Mouse (Mus musculus): ENCODE data around the gene 3110021N24Rik. TPM values are rescaled to one million over a fixed set of nuclear protein-coding genes. Genes with fewer than 3 reads are reported as not detected.
A peak's percentile ranks its signal among the peaks of the same experiment; 100 is the strongest.

Gene 3110021N24Rik
- polyA plus RNA-seq, 1 experiment, result 0.48 TPM

- TF ChIP-seq POLR2A (IDR thresholded peaks at IDR 0.05; ENCODE audit: extremely low read depth, insufficient read depth, low read length) (no peak), CTCF (IDR thresholded peaks at IDR 0.05; ENCODE audit: extremely low read depth, insufficient read depth, low read length) (no peak)
These were observed 12.1 kb downstream of the 3110021N24Rik start for GRCm38 (mm10) chr4:108731582-108731981.

GRCm38 (mm10) chr4:108746160-108746873, 26.9 kb downstream of the 3110021N24Rik start:
- Histone ChIP-seq H3K27ac (ENCODE audit: insufficient read depth, low read length) (no peak overlapping the region), H3K4me1 (ENCODE audit: control insufficient read depth, insufficient read depth, low read length) (no peaks in the 10 kb centered on the region), H3K4me3 (ENCODE audit: insufficient read depth, low read length) (no peak overlapping the region)
- TF ChIP-seq CTCF (IDR thresholded peaks at IDR 0.05; ENCODE audit: extremely low read depth, insufficient read depth, low read length) (no peak), POLR2A (IDR thresholded peaks at IDR 0.05; ENCODE audit: extremely low read depth, insufficient read depth, low read length) (no peak)

More at GRCm38 (mm10) chr4:108731582-108731981, 12.1 kb downstream of the 3110021N24Rik start:
- no peak overlapping the region for H3K4me3 ChIP-seq (ENCODE audit: insufficient read depth, low read length)
- no peaks in the 10 kb centered on the region for H3K4me1 ChIP-seq (ENCODE audit: control insufficient read depth, insufficient read depth, low read length)
- no peak overlapping the region for H3K27ac ChIP-seq (ENCODE audit: insufficient read depth, low read length)

GRCm38 (mm10) chr4:108759583-108759982, 40.1 kb downstream of the 3110021N24Rik start:
- Histone ChIP-seq H3K4me1 (ENCODE audit: control insufficient read depth, insufficient read depth, low read length) (no peaks in the 10 kb centered on the region), H3K27ac (ENCODE audit: insufficient read depth, low read length) (no peak overlapping the region), H3K4me3 (ENCODE audit: insufficient read depth, low read length) (no peak overlapping the region)
- TF ChIP-seq CTCF (IDR thresholded peaks at IDR 0.05; ENCODE audit: extremely low read depth, insufficient read depth, low read length) (no peak), POLR2A (IDR thresholded peaks at IDR 0.05; ENCODE audit: extremely low read depth, insufficient read depth, low read length) (no peak)

DNA sequence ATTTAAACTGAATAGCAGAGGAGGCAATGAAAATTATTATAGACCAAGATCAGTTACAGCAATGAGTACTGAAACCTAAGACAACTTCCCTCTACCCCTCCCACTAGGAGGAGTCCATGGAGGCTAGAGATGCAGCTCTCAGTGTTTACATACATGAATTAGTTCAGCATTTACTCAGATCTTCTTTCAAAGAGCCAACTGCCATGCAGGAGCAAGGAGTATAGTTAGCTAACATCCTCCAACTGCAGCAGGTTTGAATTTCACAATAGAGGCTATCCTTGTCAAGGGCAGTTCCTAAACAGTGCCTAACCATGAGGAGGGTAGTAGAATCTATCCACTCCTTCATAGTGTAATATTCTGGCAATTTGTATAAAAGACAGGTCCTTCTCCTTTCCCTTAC, 49.1 kb downstream of the 3110021N24Rik start:
- H3K4me3 ChIP-seq (ENCODE audit: insufficient read depth, low read length), result no peak overlapping the region
- no peak for TF ChIP-seq CTCF (IDR thresholded peaks at IDR 0.05; ENCODE audit: extremely low read depth, insufficient read depth, low read length)
- no peak for TF ChIP-seq POLR2A (IDR thresholded peaks at IDR 0.05; ENCODE audit: extremely low read depth, insufficient read depth, low read length)
- no peaks in the 10 kb centered on the region for H3K4me1 ChIP-seq (ENCODE audit: control insufficient read depth, insufficient read depth, low read length)
- H3K27ac ChIP-seq (ENCODE audit: insufficient read depth, low read length), result no peak overlapping the region

DNA sequence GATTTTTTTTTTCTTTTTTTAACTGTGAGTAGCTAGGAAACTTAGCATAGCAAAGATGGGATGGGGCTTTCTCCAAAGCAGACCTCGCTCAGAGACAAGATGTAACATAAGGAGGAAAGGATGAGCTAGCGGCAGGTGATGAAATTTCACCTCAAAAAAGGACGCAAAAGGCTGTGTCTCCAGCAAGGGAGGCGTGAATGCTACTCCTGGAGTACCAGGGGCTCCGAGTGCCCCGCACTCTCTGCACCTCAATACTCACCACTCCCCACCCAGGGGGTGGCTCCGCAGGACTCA, 60.3 kb downstream of the 3110021N24Rik start:
- H3K27ac ChIP-seq (ENCODE audit: insufficient read depth, low read length), result peak overlapping the region; percentile 100
- TF ChIP-seq CTCF (IDR thresholded peaks at IDR 0.05; ENCODE audit: extremely low read depth, insufficient read depth, low read length), result no peak
- peak; percentile 14; the same call in 1 of the 2 replicates for TF ChIP-seq POLR2A (IDR thresholded peaks at IDR 0.05; ENCODE audit: extremely low read depth, insufficient read depth, low read length)
- H3K4me1 ChIP-seq (ENCODE audit: control insufficient read depth, insufficient read depth, low read length), result peaks cover 4% of the 10 kb centered on the region
- H3K4me3 ChIP-seq (ENCODE audit: insufficient read depth, low read length), result peak overlapping the region; percentile 84

DNA sequence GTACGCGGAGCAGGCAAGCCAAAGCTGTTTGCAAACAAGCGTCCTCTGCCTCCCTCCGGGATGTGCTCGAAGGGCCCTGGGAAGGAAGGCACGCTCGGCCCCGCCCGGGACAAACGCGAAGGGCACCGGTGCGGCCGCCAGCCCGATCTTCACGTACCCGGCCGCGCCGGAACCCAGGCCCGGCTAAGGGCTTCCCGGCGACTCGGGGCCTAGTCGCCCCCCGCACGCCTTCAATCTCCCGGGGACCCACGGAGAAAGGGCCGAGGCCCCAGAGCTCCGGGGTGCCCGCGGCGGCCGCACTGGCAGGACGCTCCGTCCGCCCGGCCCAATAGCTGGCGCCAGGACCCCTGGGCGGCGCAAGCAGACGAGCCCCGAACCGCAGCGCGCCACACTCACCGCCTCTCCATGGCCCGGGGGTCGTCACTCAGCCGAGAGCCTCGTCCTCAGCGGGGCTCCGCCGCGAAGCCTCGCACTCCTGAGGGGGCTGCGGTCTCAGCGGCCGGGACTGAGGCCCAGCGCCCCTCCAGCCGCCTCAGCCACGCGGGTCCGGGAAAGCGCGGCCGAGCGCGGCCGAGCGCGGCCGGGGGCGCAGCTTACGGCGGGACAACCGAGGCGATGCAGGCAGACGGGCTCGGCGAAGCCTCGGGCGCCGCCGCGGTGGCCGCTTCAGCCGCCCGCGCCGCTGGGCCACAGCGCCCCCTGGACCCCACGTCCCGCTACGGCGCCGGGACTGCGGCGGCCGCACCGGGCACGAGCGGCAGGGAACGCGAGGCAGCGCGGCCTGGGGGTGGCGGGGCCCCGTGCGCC, 60.8 kb downstream of the 3110021N24Rik start, which contains the start of gene Zfyve9:
Gene Zfyve9 (minus strand): TSS at position 742 of the 807 bp plus-strand sequence.
- Histone ChIP-seq H3K4me3 (ENCODE audit: insufficient read depth, low read length) (peak within 1 kb of the TSS; percentile 84), H3K4me1 (ENCODE audit: control insufficient read depth, insufficient read depth, low read length) (peaks cover 4% of the 10 kb centered on the region), H3K27ac (ENCODE audit: insufficient read depth, low read length) (peak within 1 kb of the TSS; percentile 100)
- TF ChIP-seq POLR2A (IDR thresholded peaks at IDR 0.05; ENCODE audit: extremely low read depth, insufficient read depth, low read length) (no peak), CTCF (IDR thresholded peaks at IDR 0.05; ENCODE audit: extremely low read depth, insufficient read depth, low read length) (no peak)

DNA sequence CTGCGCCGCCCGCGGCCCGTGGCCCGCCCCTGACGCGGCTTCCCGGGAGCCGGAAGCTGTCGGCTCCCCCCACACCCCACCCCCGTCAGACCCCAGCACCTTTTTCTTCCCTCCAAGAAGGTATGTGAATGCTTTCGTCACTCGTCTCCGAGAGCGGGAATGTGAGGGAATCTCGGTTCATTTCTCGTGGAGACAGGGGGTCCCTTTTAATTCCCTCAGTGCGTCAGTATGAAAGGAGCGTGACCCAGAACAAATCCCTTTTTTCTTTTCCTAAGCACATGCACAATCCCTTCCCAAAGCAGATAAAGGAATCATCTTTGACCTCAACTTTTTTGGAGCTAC, 61.4 kb downstream of the 3110021N24Rik start:
- Histone ChIP-seq H3K4me3 (ENCODE audit: insufficient read depth, low read length) (peak overlapping the region; percentile 84), H3K4me1 (ENCODE audit: control insufficient read depth, insufficient read depth, low read length) (peaks cover 4% of the 10 kb centered on the region), H3K27ac (ENCODE audit: insufficient read depth, low read length) (peak overlapping the region; percentile 98)
- TF ChIP-seq POLR2A (IDR thresholded peaks at IDR 0.05; ENCODE audit: extremely low read depth, insufficient read depth, low read length), result no peak
- no peak for TF ChIP-seq CTCF (IDR thresholded peaks at IDR 0.05; ENCODE audit: extremely low read depth, insufficient read depth, low read length)

GRCm38 (mm10) chr4:108781596-108781995, 62.1 kb downstream of the 3110021N24Rik start:
- TF ChIP-seq CTCF (IDR thresholded peaks at IDR 0.05; ENCODE audit: extremely low read depth, insufficient read depth, low read length), result no peak
- no peak for TF ChIP-seq POLR2A (IDR thresholded peaks at IDR 0.05; ENCODE audit: extremely low read depth, insufficient read depth, low read length)
- Histone ChIP-seq H3K4me1 (ENCODE audit: control insufficient read depth, insufficient read depth, low read length) (peaks cover 4% of the 10 kb centered on the region), H3K4me3 (ENCODE audit: insufficient read depth, low read length) (peak overlapping the region; percentile 84), H3K27ac (ENCODE audit: insufficient read depth, low read length) (peak overlapping the region; percentile 98)

DNA sequence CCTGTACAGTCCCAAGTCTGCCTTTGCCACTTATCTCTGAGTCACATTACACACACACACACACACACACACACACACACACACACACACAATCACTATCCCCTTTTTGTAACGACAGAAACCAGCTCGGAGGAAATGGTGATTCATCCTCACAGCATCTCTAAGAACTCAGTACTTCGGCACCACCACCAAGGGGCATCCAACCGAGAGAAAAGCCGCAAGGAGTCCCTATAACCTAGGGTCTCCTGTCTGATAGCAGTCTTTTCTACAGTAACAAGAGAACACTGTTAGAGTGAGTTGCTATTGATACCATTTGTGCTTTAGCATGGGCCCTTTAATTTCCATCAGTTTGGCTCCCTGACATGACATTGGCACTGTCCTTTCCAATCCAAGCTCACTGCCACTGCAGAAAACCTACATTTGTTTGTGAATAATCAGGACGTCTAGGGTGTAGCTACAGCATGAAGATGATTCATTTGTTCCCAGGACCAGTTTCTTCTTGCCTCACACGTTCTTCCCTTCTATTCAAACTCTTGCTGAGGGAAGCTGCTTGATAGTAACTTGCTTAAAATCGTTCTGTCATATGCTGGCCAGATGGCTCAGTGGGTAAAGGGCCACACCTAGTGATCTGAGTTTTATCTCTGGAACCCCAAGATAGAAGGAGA, 63.1 kb downstream of the 3110021N24Rik start:
- TF ChIP-seq CTCF (IDR thresholded peaks at IDR 0.05; ENCODE audit: extremely low read depth, insufficient read depth, low read length) (no peak), POLR2A (IDR thresholded peaks at IDR 0.05; ENCODE audit: extremely low read depth, insufficient read depth, low read length) (no peak)
- no peak overlapping the region; the same call in 1 of the 2 replicates for H3K4me3 ChIP-seq (ENCODE audit: insufficient read depth, low read length)
- peak overlapping the region; percentile 82 for H3K27ac ChIP-seq (ENCODE audit: insufficient read depth, low read length)
- peaks cover 4% of the 10 kb centered on the region for H3K4me1 ChIP-seq (ENCODE audit: control insufficient read depth, insufficient read depth, low read length)

Measured in cortical plate, adult 2 months (tissue).